ENCODE assay signal across 18 mouse cellular contexts in the genomic region with DNA sequence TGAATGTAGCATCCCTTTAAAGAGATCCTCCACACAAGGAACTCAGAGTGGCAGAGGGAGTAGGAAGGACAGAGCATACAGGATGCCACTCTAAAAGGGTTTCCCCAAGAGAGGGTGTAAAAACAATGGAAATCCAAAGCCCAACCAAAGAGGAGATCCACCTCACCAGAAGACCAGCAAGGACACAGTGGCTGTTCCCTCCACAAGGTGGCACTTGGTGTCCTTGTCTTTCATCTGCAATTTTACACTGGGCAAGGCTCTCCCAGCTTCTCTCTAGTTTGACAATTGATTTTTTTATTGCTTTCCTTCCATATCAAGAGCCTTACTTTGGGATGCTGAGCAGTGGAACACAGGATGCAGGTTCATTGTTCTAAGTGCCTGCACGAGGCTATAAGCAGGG.
DNase-seq lines count a peak whose midpoint lies in the region; ATAC-seq and TF ChIP-seq lines count a peak whose summit lies in the region.
"Had no signal": no experiment of that assay in that cellular context is flagged by ENCODE, and none has a peak within 500 bp of the region (broad histone marks: within the 10 kb centered on the region; RNA-seq: fewer than 3 reads in every experiment).

No protein-coding gene starts in this region.

- H3K9me3 ChIP-seq in heart, postnatal 0 days (replicated peaks; ENCODE audit: control insufficient read depth, low read length) = no peaks in the 10 kb centered on the region
- H3K9me3 ChIP-seq: embryonic facial prominence, embryonic 15.5 days; heart, embryonic 10.5 days; limb, embryonic 15.5 days had no signal

- H3K9ac ChIP-seq in heart, postnatal 0 days (replicated peaks; ENCODE audit: low read depth, low read length) = no peak overlapping the region
- H3K9ac ChIP-seq: embryonic facial prominence, embryonic 15.5 days; limb, embryonic 15.5 days had no signal

- H3K4me1 ChIP-seq in heart, postnatal 0 days (ENCODE audit: control insufficient read depth, insufficient read depth) = peaks cover 8% of the 10 kb centered on the region
- H3K4me1 ChIP-seq in lung, adult 2 months (ENCODE audit: control insufficient read depth, insufficient read depth, low read length) = peaks cover 7% of the 10 kb centered on the region
- H3K4me1 ChIP-seq: embryonic facial prominence, embryonic 15.5 days; limb, embryonic 15.5 days had no signal

- TF ChIP-seq POLR2A in lung, adult 2 months (IDR thresholded peaks at IDR 0.05; ENCODE audit: borderline replicate concordance, extremely low read depth, low read depth, low read length) = no peak

- no peak overlapping the region for H3K27ac ChIP-seq in heart, postnatal 0 days (ENCODE audit: low read depth)
- H3K27ac ChIP-seq: embryonic facial prominence, embryonic 15.5 days; heart, embryonic 10.5 days; limb, embryonic 15.5 days had no signal

- H3K36me3 ChIP-seq in heart, postnatal 0 days (replicated peaks; ENCODE audit: control insufficient read depth, insufficient read depth, low read length) = no peaks in the 10 kb centered on the region
- H3K36me3 ChIP-seq: embryonic facial prominence, embryonic 15.5 days; heart, embryonic 10.5 days; limb, embryonic 15.5 days had no signal

- 27% methylated on average over 1 of the region's 1 CpGs for WGBS in heart, postnatal 0 days
- 41% methylated on average over 1 of the region's 1 CpGs for whole genome bisulfite sequencing in lung, adult 2 months

- no peak for TF ChIP-seq EP300 in heart, postnatal 0 days (IDR thresholded peaks at IDR 0.05; ENCODE audit: low read depth)

- no peaks in the 10 kb centered on the region for H3K27me3 ChIP-seq in heart, postnatal 0 days (ENCODE audit: control insufficient read depth, insufficient read depth, low read length)
- H3K27me3 ChIP-seq: embryonic facial prominence, embryonic 15.5 days; limb, embryonic 15.5 days had no signal

- H3K4me3 ChIP-seq in heart, postnatal 0 days (ENCODE audit: low read depth, low read length) = no peak overlapping the region
- no peak overlapping the region for H3K4me3 ChIP-seq in lung, adult 2 months (replicated peaks; ENCODE audit: extremely low read depth, low read depth, low read length)
- H3K4me3 ChIP-seq: embryonic facial prominence, embryonic 15.5 days; heart, embryonic 10.5 days; limb, embryonic 15.5 days had no signal

- H3K4me2 ChIP-seq in heart, postnatal 0 days (ENCODE audit: low read depth, low read length) = no peak overlapping the region
- H3K4me2 ChIP-seq: embryonic facial prominence, embryonic 15.5 days; limb, embryonic 15.5 days had no signal

- ATAC-seq in heart, postnatal 0 days (ENCODE audit: insufficient read depth, low read depth) = no peak
- peak; percentile 41; the same call in 1 of the 2 replicates for ATAC-seq in megakaryocyte progenitor cell, adult 5-6 weeks (replicated peaks; ENCODE audit: poor library complexity)
- ATAC-seq: forebrain, embryonic 14.5 days had no signal

- DNase-seq in cerebellum, adult 9-10 months = peak; percentile 55
- DNase-seq in cerebellum, adult 8-10 months = no peak
- no peak for DNase-seq in heart, postnatal 0 days (ENCODE audit: low spot score)
- no peak for DNase-seq in heart, postnatal 4 days
- DNase-seq in lung, adult 2 months = no peak
- DNase-seq in lung, postnatal 10 days = no peak
- DNase-seq in embryo, embryonic 10.5 days (ENCODE audit: low spot score) = no peak
- DNase-seq: heart, postnatal 36 days; kidney, postnatal 10 days; lung, postnatal 36 days; midbrain, embryonic 14.5 days; right cerebral cortex, postnatal 25 days; thymus, adult 18-20 months had no signal

- TF ChIP-seq CTCF in heart, postnatal 0 days (IDR thresholded peaks at IDR 0.05; ENCODE audit: low read depth) = peak; percentile 44
- TF ChIP-seq CTCF in lung, adult 2 months (IDR thresholded peaks at IDR 0.05; ENCODE audit: insufficient read depth, low read length) = peak; percentile 33; the same call in 1 of the 2 replicates
